Mouse (Mus musculus) adrenal gland, postnatal 10 days (tissue): Measurements from ENCODE around the gene Ap2a2. TPM values are rescaled to one million over a fixed set of nuclear protein-coding genes. Genes with fewer than 3 reads are reported as not detected.

Experiments used
- DNase-seq: peaks from one replicate; pipeline ENCODE4 v3.0.0; 2021; ENCODE audit warnings: mixed read lengths
- long read RNA-seq, 2 experiments: library from polyadenylated mRNA; stranded (forward); transcript quantifications; one replicate each; pipeline ENCODE4 v2.0.0; 2021
- total RNA-seq, 2 experiments: library from RNA; stranded (reverse); gene quantifications; 2 replicates each; pipeline ENCODE4 v1.2.3; 2021

Ap2a2 gene
- 10 to 100 TPM; 68.5 to 70.2 TPM for total RNA-seq
- long read RNA-seq, experiment 1, full-length matches to known transcripts: 54 of 114 reads
- long read RNA-seq, experiment 1, partial matches to known transcripts: 27 of 114 reads
- long read RNA-seq, experiment 1, other reads (novel, unspliced or antisense): 33 of 114 reads
- long read RNA-seq, experiment 2, full-length matches to known transcripts: 48 of 95 reads
- long read RNA-seq, experiment 2, partial matches to known transcripts: 15 of 95 reads
- long read RNA-seq, experiment 2, other reads (novel, unspliced or antisense): 32 of 95 reads

- DNase-seq: peak; percentile 95
Measured at GRCm38 (mm10) chr7:141561682-141562391, at the start of gene Ap2a2. Ap2a2 (plus strand) TSS chr7:141562173.

GRCm38 (mm10) chr7:141517638-141518037 lies 44.3 kb upstream of the Ap2a2 start:
- DNase-seq: peak; percentile 71

GRCm38 (mm10) chr7:141518296-141518695 lies 43.7 kb upstream of the Ap2a2 start:
- peak; percentile 63 for DNase-seq

GRCm38 (mm10) chr7:141518926-141519325 lies 43.0 kb upstream of the Ap2a2 start:
- no peak for DNase-seq

GRCm38 (mm10) chr7:141519795-141520194 lies 42.2 kb upstream of the Ap2a2 start:
- no peak for DNase-seq

GRCm38 (mm10) chr7:141523007-141523406 lies 39.0 kb upstream of the Ap2a2 start:
- no peak for DNase-seq

- no peak for DNase-seq
Measured at GRCm38 (mm10) chr7:141524271-141524670, 37.7 kb upstream of the Ap2a2 start.

- DNase-seq: peak; percentile 81
Measured at GRCm38 (mm10) chr7:141524760-141525579, 37.0 kb upstream of the Ap2a2 start.

GRCm38 (mm10) chr7:141525580-141525925 lies 36.4 kb upstream of the Ap2a2 start:
- no peak for DNase-seq

- DNase-seq: no peak
Measured at GRCm38 (mm10) chr7:141535570-141535969, 26.4 kb upstream of the Ap2a2 start.

GRCm38 (mm10) chr7:141538852-141539555 lies 23.0 kb upstream of the Ap2a2 start:
- DNase-seq: peak; percentile 29

- DNase-seq: peak; percentile 100
Measured at GRCm38 (mm10) chr7:141539556-141540311, 22.2 kb upstream of the Ap2a2 start, which contains the start of gene Chid1. Chid1 (minus strand) TSS chr7:141539857.

- peak; percentile 28 for DNase-seq
Measured at GRCm38 (mm10) chr7:141540312-141541081, 21.5 kb upstream of the Ap2a2 start.

- no peak for DNase-seq
Measured at GRCm38 (mm10) chr7:141541681-141542080, 20.3 kb upstream of the Ap2a2 start.

- no peak for DNase-seq
Measured at GRCm38 (mm10) chr7:141542588-141542987, 19.4 kb upstream of the Ap2a2 start.

GRCm38 (mm10) chr7:141544654-141545053 lies 17.3 kb upstream of the Ap2a2 start:
- DNase-seq: peak; percentile 45

- no peak for DNase-seq
Measured at GRCm38 (mm10) chr7:141549432-141550061, 12.4 kb upstream of the Ap2a2 start.

- no peak for DNase-seq
Measured at GRCm38 (mm10) chr7:141550464-141550863, 11.5 kb upstream of the Ap2a2 start.

- no peak for DNase-seq
Measured at GRCm38 (mm10) chr7:141558329-141558776, 3.6 kb upstream of the Ap2a2 start.

GRCm38 (mm10) chr7:141558946-141559345 lies 3.0 kb upstream of the Ap2a2 start:
- no peak for DNase-seq
